15 mouse cellular contexts compared by ENCODE assay signal in the genomic region with DNA sequence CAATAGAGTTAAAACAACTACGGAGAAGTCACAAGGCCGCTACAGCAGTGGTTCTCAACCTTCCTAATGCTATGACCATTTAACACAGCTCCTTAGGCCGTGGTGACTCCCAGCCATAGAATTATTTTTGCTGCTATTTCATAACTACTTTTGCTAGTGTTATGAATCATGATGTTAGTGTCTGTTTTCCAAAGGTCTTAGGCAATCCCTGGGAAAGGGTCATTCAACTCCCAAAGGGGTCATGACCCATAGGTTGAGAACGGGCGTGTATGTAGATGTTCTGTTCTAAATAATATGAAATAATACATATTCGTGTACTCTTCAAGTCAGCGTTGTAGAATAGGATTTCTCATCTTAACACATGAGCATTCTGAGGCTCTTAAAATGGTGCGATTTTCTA.
"Had no signal": no experiment of that assay in that cellular context is flagged by ENCODE, and none has a peak within 500 bp of the region (broad histone marks: within the 10 kb centered on the region; RNA-seq: fewer than 3 reads in every experiment).

No protein-coding gene starts in this region.

- H3K36me3 ChIP-seq: midbrain, embryonic 12.5 days; neural tube, embryonic 12.5 days; stomach, embryonic 15.5 days had no signal

- H3K9ac ChIP-seq: liver, postnatal 0 days; lung, embryonic 14.5 days; midbrain, embryonic 12.5 days; neural tube, embryonic 12.5 days; stomach, embryonic 15.5 days had no signal

- ATAC-seq: liver, postnatal 0 days; midbrain, embryonic 16.5 days had no signal

- H3K4me3 ChIP-seq: midbrain, embryonic 10.5 days; midbrain, embryonic 12.5 days; neural tube, embryonic 12.5 days; stomach, embryonic 15.5 days had no signal

- H3K9me3 ChIP-seq: midbrain, embryonic 10.5 days; midbrain, embryonic 12.5 days; neural tube, embryonic 12.5 days; stomach, embryonic 15.5 days had no signal

- H3K27me3 ChIP-seq: midbrain, embryonic 12.5 days; neural tube, embryonic 12.5 days; stomach, embryonic 15.5 days had no signal

- DNase-seq: liver, postnatal 0 days; lung, postnatal 10 days; lung, postnatal 4 days; midbrain, embryonic 14.5 days; right cerebral cortex, postnatal 14 days; thymus, adult 2 months; thymus, postnatal 25 days; thymus, postnatal 4 days had no signal

- H3K27ac ChIP-seq: midbrain, embryonic 10.5 days; midbrain, embryonic 12.5 days; neural tube, embryonic 12.5 days; stomach, embryonic 15.5 days; stomach, postnatal 0 days had no signal

- H3K4me2 ChIP-seq: lung, embryonic 14.5 days; midbrain, embryonic 12.5 days; neural tube, embryonic 12.5 days; stomach, embryonic 15.5 days had no signal
